Mouse (Mus musculus) cerebellum, adult 9-10 months (tissue): ENCODE data around the gene Sema3g.
A peak's percentile ranks its signal among the peaks of the same experiment; 100 is the strongest.

ENCODE experiments used
- DNase-seq: peaks from one replicate; pipeline ENCODE4 v3.0.0; 2022

Gene Sema3g

GRCm38 (mm10) chr14:31197547-31198516 is 19.8 kb upstream of the Sema3g start:
- no peak for DNase-seq

DNA sequence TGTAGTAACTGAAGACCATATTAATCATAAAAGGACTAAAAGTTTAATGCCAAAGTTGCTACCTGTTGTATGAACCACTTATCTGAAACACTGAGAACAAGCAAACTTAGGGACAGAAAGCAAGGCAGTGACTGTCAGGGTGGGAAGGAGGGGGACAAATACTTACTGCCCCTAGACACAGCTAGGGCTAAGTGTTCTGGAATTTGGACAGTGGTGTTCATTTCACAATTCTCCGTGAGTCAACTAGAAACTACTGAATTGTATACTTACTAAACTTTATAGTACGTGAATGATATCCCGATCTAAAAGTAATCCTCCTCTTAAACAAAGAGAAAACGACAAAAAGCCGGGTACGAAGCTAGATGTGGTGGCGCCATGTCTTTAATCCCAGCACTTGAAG is 18.1 kb upstream of the Sema3g start:
- DNase-seq, result no peak

DNA sequence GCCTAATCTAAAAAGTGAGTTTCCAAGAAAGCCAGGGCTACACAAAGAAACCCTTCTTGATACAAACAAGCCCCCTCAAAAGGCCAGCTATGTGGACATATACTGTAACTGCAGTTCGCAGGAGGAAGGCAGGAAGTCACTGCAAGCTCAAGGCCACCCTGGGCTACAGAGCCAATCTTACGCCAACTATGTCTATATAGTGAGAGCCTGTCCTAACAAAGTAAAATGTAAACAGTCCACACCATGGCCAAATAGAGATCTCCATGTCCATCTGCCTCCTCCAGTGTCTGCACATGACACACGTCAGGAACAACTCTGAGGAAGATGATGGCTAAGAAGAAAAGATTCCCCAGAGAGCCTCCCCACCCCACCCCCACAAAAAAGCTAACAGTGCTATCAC is 17.6 kb upstream of the Sema3g start:
- DNase-seq, result no peak

DNA sequence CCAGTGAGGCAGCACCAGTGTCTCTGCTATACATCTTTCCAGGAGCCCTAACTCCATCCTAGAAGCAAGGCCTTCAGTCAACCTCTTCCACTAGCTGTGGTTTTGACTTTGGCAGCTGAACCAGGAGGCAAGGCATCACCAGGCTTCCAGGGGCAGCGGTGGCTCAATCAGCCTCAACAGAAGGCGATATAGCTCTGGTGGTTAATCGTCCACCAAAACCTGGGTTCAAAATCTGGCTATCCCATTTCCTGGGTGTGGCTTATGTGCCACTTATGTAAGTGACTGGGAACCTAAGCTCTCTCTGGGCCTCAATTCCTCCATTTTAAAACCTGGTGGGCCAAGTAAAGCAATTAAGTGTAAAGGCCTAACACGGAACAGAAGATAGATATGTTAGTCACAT is 12.8 kb upstream of the Sema3g start:
- DNase-seq, result peak; percentile 52

- no peak for DNase-seq
Observed at GRCm38 (mm10) chr14:31205244-31205561, 12.5 kb upstream of the Sema3g start.

DNA sequence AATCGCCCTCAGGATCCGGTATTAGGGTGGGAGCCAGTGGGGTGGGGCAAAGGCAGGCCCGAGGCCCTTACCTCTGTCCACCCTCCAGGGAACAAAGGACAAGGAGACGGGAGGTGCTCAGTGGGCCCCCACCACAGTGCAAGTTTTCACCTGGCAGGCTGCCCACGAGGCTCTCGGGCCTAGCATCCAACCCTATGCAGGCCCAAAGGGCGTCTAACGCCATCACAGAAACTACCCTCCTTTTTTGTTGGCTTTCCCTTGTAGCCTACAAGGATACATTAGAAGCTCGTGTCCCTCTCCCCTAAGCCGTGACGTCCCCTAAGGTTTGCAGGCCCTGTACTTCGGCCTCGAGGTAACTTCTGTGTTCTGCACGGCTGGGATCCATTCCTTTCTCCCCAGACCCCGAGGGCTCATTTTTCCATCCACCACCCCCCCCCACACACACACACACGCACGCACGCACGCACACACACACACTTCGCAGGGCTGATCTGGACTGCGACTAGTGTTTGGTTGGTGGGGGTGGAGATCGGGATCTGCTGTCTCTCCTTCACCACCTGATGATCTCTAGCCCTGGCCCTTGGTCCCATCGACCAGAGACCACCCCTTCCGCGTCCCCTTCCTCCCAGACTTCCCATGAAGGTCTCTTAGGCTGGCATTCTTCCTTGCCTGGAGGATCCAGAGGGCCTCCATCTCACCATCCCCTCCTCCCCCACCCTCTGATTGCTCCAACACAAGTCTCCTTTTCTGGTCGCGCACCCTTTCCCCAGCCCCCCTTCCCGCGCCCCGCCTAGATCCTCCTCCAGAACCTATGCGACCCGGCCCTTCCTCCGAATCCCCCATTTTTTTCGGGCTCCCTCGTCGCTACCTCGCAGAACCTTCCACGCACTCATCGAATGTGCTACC is 11.8 kb upstream of the Sema3g start:
- peak; percentile 73 for DNase-seq

GRCm38 (mm10) chr14:31206472-31206981 is 11.1 kb upstream of the Sema3g start:
- DNase-seq, result peak; percentile 97

- DNase-seq, result peak; percentile 73
Observed at GRCm38 (mm10) chr14:31207070-31207830, 10.4 kb upstream of the Sema3g start.

- peak; percentile 36 for DNase-seq
Observed at GRCm38 (mm10) chr14:31208084-31208483, 9.6 kb upstream of the Sema3g start, which contains the start of gene Tnnc1. Gene Tnnc1 (plus strand): TSS chr14:31208312.

GRCm38 (mm10) chr14:31209133-31209557 is 8.5 kb upstream of the Sema3g start:
- peak; percentile 39 for DNase-seq

GRCm38 (mm10) chr14:31211854-31212253 is 5.8 kb upstream of the Sema3g start:
- DNase-seq, result no peak

GRCm38 (mm10) chr14:31212499-31212898 is 5.2 kb upstream of the Sema3g start:
- DNase-seq, result no peak

DNA sequence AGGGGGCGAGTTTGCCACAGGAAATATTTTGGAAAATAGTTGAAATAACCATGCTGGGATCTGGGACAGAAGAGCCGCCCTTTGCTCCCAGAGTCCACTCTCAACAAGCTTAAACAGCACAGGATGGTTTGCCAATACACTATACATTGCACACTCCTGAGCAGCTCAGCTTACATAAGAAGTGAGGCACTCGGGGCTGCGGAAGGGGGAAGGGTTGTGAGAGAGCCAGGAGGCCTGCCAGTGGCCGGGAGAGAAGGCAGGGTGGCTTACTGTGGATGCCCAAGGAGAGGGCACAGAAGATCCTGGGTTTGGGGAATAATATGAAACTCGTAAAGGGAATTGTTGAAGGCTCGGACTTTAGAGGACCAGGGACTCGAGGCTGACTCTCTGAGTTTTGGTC is 3.8 kb upstream of the Sema3g start:
- peak; percentile 27 for DNase-seq

DNA sequence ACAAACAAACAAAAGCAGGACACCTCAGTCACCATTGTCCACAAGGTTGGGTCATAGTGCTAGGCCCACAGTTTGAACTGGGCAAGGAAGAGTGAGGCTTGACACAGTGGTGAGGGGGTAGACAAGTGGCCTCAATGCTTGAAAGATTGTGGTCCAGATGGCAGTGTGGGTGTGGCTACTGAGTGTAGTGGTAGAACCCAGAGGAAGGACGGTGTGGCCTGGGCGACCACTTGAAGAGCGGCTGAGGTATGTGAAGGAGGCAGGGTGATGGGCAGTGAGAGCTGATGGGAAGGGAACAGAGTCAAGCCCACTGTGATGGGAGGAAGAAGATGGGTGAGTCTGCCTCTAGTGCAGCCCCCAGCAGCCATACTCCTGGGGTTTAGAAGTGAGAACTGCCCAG is 3.0 kb upstream of the Sema3g start:
- DNase-seq, result peak; percentile 31

GRCm38 (mm10) chr14:31215157-31216002 is 2.3 kb upstream of the Sema3g start:
- DNase-seq, result peak; percentile 87

DNA sequence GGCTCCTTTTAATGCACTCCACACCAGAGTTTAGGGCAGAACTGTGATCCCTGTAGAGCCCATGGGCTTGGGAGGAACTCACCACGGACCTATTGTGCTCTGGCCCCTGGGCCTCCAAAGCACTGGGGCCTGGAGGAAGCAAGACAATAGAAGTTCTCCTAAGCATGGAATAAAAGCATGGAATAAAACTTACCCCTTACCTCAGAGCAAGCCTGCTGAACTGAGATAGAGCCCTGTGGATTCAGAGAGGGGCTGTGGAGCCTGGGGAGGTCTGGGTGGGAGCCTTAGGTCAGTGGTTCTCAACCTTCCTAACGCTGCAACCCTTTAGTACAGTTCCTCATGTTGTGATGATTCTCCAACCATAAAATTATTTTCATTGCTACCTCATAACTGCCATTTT is 814 bp upstream of the Sema3g start, which contains the start of gene Nisch:
Gene Nisch (minus strand): TSS at position 101 of the 400 bp plus-strand sequence.
- peak; percentile 22 for DNase-seq

- DNase-seq, result no peak
Observed at GRCm38 (mm10) chr14:31226978-31227377, 9.3 kb downstream of the Sema3g start.

DNA sequence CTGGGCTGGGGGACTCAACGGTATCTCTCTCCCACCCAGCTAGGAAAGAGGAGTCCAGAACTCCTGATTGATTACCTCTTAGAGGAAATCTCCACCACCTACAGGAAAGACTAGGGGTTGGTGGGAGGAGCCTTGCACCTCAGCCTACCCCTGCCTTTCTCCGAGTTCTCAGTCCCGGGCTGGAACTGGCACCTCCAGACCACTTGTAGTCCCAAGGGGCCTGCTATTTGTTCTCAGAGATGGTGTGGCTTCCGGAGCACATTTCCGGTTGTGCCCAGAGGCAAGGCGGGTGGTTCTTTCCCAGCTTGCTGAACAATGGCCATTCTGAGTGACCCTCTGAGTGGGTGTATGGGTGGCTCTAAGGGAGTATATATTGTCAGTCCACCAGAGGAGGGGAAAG is 10.6 kb downstream of the Sema3g start:
- no peak for DNase-seq

DNA sequence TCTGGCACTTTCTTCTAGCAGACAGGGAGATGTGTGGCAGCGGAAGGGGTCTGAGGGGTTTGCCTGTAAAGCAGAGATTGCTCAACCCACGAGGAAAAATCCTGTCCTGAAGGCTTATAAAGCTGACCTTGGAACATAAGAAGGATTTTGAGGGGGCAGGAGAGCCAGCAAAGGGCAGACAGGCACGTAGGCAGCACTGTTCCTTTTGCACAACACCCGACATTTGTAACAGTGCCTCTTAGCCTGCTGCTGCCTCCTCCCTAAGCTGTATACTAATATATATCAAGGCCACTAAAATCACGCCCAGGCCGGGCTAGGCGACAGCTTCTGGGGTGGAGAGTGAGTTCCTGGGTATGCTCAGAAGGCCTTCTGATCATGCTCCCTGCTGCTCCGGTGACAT is 12.8 kb downstream of the Sema3g start:
- DNase-seq, result no peak

GRCm38 (mm10) chr14:31232404-31233069 is 14.9 kb downstream of the Sema3g start:
- no peak for DNase-seq
